Mouse (Mus musculus) adrenal gland, postnatal 25 days (tissue): ENCODE results near the gene Ripk1. TPM values are rescaled to one million over a fixed set of nuclear protein-coding genes. Genes with fewer than 3 reads are reported as not detected.

Source experiments
- DNase-seq: peaks from one replicate; pipeline ENCODE4 v3.0.0; 2021; ENCODE audit warnings: mixed read lengths
- long read RNA-seq: library from polyadenylated mRNA; stranded (forward); transcript quantifications from one replicate; pipeline ENCODE4 v2.0.0, GENCODE M21; 2021
- total RNA-seq: library from RNA; stranded (reverse); gene quantifications from 2 replicates; pipeline ENCODE4 v1.2.3, GENCODE M21; 2021

Ripk1 gene
- 35.0 and 35.3 TPM in 2 replicates for total RNA-seq
- long read RNA-seq, transcript Ripk1-201 (11 exons, 3,266 nt), result major isoform, 35 of 38 reads
- long read RNA-seq, partial matches to known transcripts, result 2 of 38 reads
- long read RNA-seq, other reads (novel, unspliced or antisense), result 1 of 38 reads

GRCm38 (mm10) chr13:34002058-34003006 is at the start of gene Ripk1, which contains the start of gene Serpinb6a:
Ripk1 (plus strand) TSS chr13:34002363.
Serpinb6a (minus strand) TSS chr13:34002794.
- DNase-seq, result peak; percentile 90

- DNase-seq, result no peak
Observed at GRCm38 (mm10) chr13:33952947-33953346, 49.2 kb upstream of the Ripk1 start.

GRCm38 (mm10) chr13:33956571-33957421 is 45.4 kb upstream of the Ripk1 start:
- no peak for DNase-seq

GRCm38 (mm10) chr13:33959771-33960170 is 42.4 kb upstream of the Ripk1 start:
- DNase-seq, result no peak

GRCm38 (mm10) chr13:33964206-33965046 is 37.7 kb upstream of the Ripk1 start, which contains the start of gene Nqo2:
Nqo2 (plus strand) TSS chr13:33964687.
- DNase-seq, result peak; percentile 77

- peak; percentile 11 for DNase-seq
Observed at GRCm38 (mm10) chr13:33965056-33966024, 36.8 kb upstream of the Ripk1 start.

- no peak for DNase-seq
Observed at GRCm38 (mm10) chr13:33966025-33966412, 36.1 kb upstream of the Ripk1 start.

GRCm38 (mm10) chr13:33966574-33966973 is 35.6 kb upstream of the Ripk1 start:
- DNase-seq, result no peak

- DNase-seq, result no peak
Observed at GRCm38 (mm10) chr13:33989625-33990024, 12.5 kb upstream of the Ripk1 start.

GRCm38 (mm10) chr13:33995197-33995596 is 7.0 kb upstream of the Ripk1 start:
- peak; percentile 73 for DNase-seq

GRCm38 (mm10) chr13:34003058-34003457 is 895 bp downstream of the Ripk1 start:
- no peak for DNase-seq

GRCm38 (mm10) chr13:34007234-34007633 is 5.1 kb downstream of the Ripk1 start:
- no peak for DNase-seq

GRCm38 (mm10) chr13:34016927-34017569 is 14.9 kb downstream of the Ripk1 start:
- DNase-seq, result no peak

GRCm38 (mm10) chr13:34018521-34018920 is 16.4 kb downstream of the Ripk1 start:
- no peak for DNase-seq

GRCm38 (mm10) chr13:34021998-34022397 is 19.8 kb downstream of the Ripk1 start:
- DNase-seq, result no peak

- DNase-seq, result no peak
Observed at GRCm38 (mm10) chr13:34032041-34032440, 29.9 kb downstream of the Ripk1 start.

GRCm38 (mm10) chr13:34035424-34035823 is 33.3 kb downstream of the Ripk1 start:
- no peak for DNase-seq

- DNase-seq, result no peak
Observed at GRCm38 (mm10) chr13:34036726-34037125, 34.6 kb downstream of the Ripk1 start.

GRCm38 (mm10) chr13:34037172-34038055 is 35.3 kb downstream of the Ripk1 start, which contains the start of gene Bphl:
Bphl (plus strand) TSS chr13:34037597.
- peak; percentile 95 for DNase-seq
